Mouse (Mus musculus) liver, embryonic 15.5 days (tissue): ENCODE measurements around the gene Fam214b. TPM values are rescaled to one million over a fixed set of nuclear protein-coding genes. Genes with fewer than 3 reads are reported as not detected.
A peak's percentile ranks its signal among the peaks of the same experiment; 100 is the strongest.
"Not testable (repeated sequence)": the region's sequence is repeated elsewhere in the genome, so short reads cannot be mapped to it uniquely, and the experiment has no call there.

Experiments used
- ATAC-seq: fragments of 200-750 bp; cut with Nextera tagmentation; 2 replicates; pipeline ENCODE4 v1.8.0; 2017; ENCODE audit warnings: moderate number of reproducible peaks, mild to moderate bottlenecking, moderate library complexity; ENCODE audit not compliant: insufficient read depth
- H3K27ac ChIP-seq: fragments of 300-500 bp; sonication (generic); replicated peaks from 2 replicates; pipeline ENCODE4 v1.5.1; 2015; ENCODE audit warnings: mild to moderate bottlenecking, inconsistent platforms
- H3K27me3 ChIP-seq: fragments of 300-500 bp; sonication (generic); 2 replicates; pipeline ENCODE4 v1.6.1; 2015; ENCODE audit warnings: mild to moderate bottlenecking, inconsistent platforms
- H3K36me3 ChIP-seq: fragments of 300-500 bp; sonication (generic); replicated peaks from 2 replicates; pipeline ENCODE4 v1.6.1; 2015; ENCODE audit warnings: moderate library complexity, mild to moderate bottlenecking, inconsistent platforms
- H3K4me1 ChIP-seq: fragments of 300-500 bp; sonication (generic); replicated peaks from 2 replicates; pipeline ENCODE4 v1.6.1; 2015; ENCODE audit warnings: inconsistent platforms
- H3K4me2 ChIP-seq: fragments of 300-500 bp; sonication (generic); 2 replicates; pipeline ENCODE4 v1.6.1; 2015; ENCODE audit warnings: moderate library complexity, mild to moderate bottlenecking, inconsistent platforms
- H3K4me3 ChIP-seq: fragments of 300-500 bp; sonication (generic); replicated peaks from 2 replicates; pipeline ENCODE4 v1.5.1; 2015; ENCODE audit warnings: mild to moderate bottlenecking, inconsistent platforms
- H3K9ac ChIP-seq: fragments of 300-500 bp; sonication (generic); 2 replicates; pipeline ENCODE4 v1.6.1; 2015; ENCODE audit warnings: moderate library complexity, mild to moderate bottlenecking, inconsistent platforms
- H3K9me3 ChIP-seq: fragments of 300-500 bp; sonication (generic); replicated peaks from 2 replicates; pipeline ENCODE4 v1.6.1; 2016; ENCODE audit warnings: inconsistent platforms
- WGBS: fragments of 180-500 bp; shearing (Covaris S2); methylation state at CpG from one replicate; pipeline ENCODE4 v1.1.7; 2015; ENCODE audit warnings: mixed read lengths; ENCODE audit not compliant: insufficient replicate concordance; 5-methylcytosine and 5-hydroxymethylcytosine counted together
- polyA plus RNA-seq: library from polyadenylated mRNA; unstranded; fragments of >200 nt; fragmentation: Nextera tagmentation; extraction: Ambion mirVana; gene quantifications from 2 replicates; pipeline ENCODE4 v1.2.1, GENCODE M21; 2015

Gene Fam214b
- polyA plus RNA-seq, 1 experiment from 2014 or later: 41.2 TPM

DNA sequence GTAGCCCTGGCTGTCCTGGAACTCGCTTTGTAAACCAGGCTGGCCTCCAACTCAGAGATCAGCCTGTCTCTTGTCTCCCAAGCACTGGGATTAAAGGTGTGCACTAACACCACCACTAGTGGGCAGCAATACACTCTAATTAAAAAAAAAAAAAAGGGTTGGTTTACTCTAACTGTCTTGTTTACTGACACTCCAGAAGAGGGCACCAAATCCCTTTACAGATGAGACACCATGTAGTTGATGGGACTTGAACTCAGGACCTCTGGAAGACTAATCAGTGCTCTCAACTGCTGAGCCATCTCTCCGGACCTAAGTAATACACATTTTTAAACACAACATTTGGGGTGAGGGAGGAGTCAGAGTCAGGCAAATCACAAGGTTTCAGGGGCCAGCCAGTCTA lies 40.3 kb downstream of the Fam214b start:
- Histone ChIP-seq H3K4me2 (no peak overlapping the region), H3K4me3 (no peak overlapping the region), H3K9me3 (no peaks in the 10 kb centered on the region), H3K27me3 (no peaks in the 10 kb centered on the region), H3K4me1 (peaks cover 24% of the 10 kb centered on the region), H3K27ac (no peak overlapping the region), H3K36me3 (peaks cover 29% of the 10 kb centered on the region), H3K9ac (no peak overlapping the region)
- 52% methylated on average over 2 of the region's 2 CpGs for WGBS
- ATAC-seq: no peak

DNA sequence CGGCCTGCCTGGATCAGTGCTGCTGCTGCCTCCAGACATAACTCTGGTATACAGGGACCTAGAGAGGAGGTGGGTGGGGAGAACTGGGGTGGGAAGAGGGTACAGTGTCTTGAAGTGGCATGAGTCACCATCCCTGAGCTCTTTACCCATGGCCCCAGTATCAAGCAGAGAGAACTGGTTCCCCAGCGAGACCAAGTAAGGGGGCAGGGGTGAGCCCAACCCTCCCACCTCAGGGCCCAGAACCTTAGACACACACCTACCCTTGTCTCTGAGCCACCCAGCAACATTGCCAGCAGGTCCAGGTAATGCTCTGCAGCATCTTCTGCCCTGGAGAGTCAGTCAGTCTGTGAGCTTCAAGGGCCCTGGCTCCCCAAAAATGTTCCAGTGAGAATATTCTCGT lies 41.1 kb downstream of the Fam214b start:
- H3K9ac ChIP-seq: no peak overlapping the region
- no peak overlapping the region for H3K4me2 ChIP-seq
- H3K4me1 ChIP-seq: peaks cover 23% of the 10 kb centered on the region
- H3K36me3 ChIP-seq: peaks cover 29% of the 10 kb centered on the region
- WGBS: 75% methylated on average over 3 of the region's 3 CpGs
- no peak overlapping the region for H3K27ac ChIP-seq
- H3K27me3 ChIP-seq: no peaks in the 10 kb centered on the region
- H3K4me3 ChIP-seq: no peak overlapping the region
- H3K9me3 ChIP-seq: no peaks in the 10 kb centered on the region
- ATAC-seq: no peak

DNA sequence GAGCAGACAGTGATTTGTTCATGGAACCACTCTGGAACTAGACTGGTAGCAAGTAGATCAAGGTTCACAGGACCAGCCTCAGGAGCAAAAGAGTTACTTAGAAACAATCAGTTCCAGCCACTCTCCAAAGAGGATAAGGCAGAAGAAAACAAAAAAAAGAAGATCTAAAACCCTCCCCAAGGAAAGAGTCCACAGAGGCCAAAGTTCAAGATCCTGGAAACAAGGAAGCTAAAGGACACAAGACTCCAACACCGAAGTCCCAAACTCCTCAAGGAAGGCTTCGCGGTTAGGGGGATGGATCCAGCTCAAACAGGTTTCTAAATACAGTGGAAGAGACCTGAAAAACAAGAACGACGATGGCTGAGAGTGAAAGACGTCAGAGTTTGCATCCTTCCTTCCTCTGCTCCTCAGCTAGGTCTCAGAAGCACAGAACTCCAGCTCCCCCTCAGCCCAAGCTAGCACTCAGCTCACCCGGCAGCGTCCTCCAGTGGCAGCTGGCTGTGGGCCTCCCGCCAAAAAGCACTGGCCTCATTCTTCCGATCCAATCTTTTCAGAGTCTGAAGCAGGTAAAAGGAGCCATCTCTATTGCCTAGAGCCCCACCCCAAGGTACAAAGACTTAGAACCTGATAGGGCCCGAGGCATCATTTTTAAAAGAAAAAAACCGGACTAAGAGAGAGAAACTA lies 43.1 kb downstream of the Fam214b start:
- ATAC-seq: no peak
- Histone ChIP-seq H3K4me3 (no peak overlapping the region), H3K9me3 (no peaks in the 10 kb centered on the region), H3K36me3 (peaks cover 25% of the 10 kb centered on the region), H3K4me1 (peaks cover 20% of the 10 kb centered on the region), H3K4me2 (no peak overlapping the region), H3K9ac (no peak overlapping the region), H3K27me3 (no peaks in the 10 kb centered on the region), H3K27ac (no peak overlapping the region)
- 75% methylated on average over 12 of the region's 12 CpGs for WGBS

DNA sequence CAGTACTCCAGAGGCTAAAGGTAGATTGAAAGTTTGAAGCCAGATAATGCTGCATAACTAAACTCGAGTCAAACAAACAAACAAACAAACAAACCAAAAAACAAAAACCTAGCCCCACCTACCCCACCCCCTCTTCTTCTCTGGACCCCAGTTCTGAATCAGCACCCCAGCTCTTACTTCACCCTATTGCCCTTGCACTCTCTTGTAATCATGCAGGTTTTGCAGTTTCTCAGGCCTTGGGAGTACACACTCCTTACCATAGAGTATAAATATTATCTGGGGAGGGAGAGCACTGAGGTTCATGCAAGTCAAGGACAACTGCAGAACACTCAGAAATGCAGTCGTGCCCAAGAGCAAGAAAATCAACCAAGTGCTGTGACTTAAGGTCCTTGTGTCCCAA lies 44.7 kb downstream of the Fam214b start:
- no peaks in the 10 kb centered on the region for H3K27me3 ChIP-seq
- no peak overlapping the region; the same call in 1 of the 2 replicates for H3K4me2 ChIP-seq
- H3K36me3 ChIP-seq: peaks cover 29% of the 10 kb centered on the region
- WGBS: 68% methylated on average over 2 of the region's 2 CpGs
- 0 out of 2 replicates have a peak overlapping the region, but pooled peaks have one; percentile 84 for H3K27ac ChIP-seq
- H3K9me3 ChIP-seq: no peaks in the 10 kb centered on the region
- H3K9ac ChIP-seq: no peak overlapping the region
- no peak for ATAC-seq
- H3K4me3 ChIP-seq: no peak overlapping the region
- H3K4me1 ChIP-seq: peaks cover 32% of the 10 kb centered on the region

DNA sequence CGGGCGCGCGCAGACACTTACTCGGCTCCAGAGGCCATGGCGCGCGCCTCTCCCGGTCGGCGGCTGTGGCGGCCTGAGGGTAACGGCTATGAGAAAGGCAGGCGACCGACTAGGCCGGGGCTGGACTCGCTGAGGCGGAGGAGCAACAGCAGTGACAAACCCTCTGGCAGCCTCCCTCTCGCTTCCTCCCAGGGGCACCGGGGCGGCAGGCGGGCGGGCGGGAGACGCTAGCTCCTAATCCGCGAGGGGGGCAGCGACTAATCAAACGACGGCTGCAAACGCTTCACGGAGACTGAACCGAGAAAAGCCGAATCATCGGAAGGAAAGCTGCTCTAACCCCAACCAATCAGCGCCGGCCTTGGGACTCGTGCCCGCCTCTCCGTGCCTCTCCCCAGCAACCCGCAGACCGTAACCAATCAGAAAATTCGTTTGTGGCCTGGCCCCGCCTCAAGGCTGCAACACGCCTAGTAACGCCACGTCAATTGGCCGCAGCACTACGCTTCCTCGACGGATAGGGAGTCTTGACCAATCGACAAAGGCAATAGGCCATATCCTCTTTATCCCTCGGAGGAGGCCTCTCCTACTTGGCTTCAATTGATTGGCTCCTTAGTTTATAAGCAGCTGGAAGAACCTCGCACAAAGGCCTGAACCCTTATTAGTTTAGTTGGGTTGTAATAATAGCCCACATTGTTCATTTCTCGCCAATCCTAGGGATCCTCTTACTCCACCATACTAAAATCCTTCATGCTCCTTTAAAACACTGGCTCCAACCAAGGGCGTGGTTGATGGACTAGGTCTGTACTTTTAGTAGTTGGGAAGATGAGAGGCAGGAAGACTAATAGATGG lies 45.7 kb downstream of the Fam214b start, which contains the start of gene Vcp:
TSS of gene Vcp (minus strand) at position 367 of the 846 bp plus-strand sequence.
- H3K36me3 ChIP-seq: peaks cover 28% of the 10 kb centered on the region
- peak within 1 kb of the TSS; percentile 100 for H3K27ac ChIP-seq
- peaks cover 32% of the 10 kb centered on the region for H3K4me1 ChIP-seq
- WGBS: 1% methylated on average over 53 of the region's 56 CpGs
- H3K27me3 ChIP-seq, H3K9me3 ChIP-seq: not testable (repeated sequence)
- H3K4me3 ChIP-seq: peak within 1 kb of the TSS; percentile 96
- peak within 1 kb of the TSS; percentile 74 for H3K4me2 ChIP-seq
- ATAC-seq: peak; percentile 94
- peak within 1 kb of the TSS; percentile 95 for H3K9ac ChIP-seq

DNA sequence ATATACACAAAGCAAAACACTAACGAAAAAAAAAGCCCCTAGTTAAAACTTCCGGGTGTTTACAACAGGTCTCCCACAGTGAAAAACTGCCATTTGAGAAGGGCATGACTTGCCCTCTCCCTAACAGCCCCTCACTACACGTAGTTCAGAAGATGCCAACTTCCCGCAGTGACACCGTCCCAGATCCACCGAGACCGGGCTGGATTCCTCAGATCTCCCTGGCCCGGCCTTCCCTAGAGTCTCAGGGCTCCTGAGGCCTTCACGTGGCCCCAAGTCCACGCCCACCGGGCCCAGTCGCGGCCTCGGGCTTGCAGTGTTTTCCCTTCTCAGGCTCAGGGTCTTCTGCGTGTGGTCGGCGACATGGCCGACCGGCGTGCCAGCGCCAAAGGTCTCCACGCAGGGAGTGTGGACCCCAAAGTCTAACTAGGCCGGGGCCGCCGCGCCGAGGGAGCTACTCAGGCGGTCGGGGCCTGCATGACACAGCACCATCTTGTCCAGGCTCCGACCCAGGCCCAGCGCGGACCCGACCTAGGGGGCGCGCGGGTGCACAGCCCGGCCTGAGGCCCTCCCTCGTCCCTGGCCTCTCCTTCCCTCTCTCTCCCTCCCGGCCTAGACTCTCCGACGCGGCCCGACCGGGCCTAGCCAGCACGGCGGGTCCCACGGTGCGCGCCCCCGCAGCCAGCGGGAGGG lies 46.4 kb downstream of the Fam214b start:
- Histone ChIP-seq H3K27me3 (no peaks in the 10 kb centered on the region), H3K4me3 (peak overlapping the region; percentile 96), H3K36me3 (peaks cover 28% of the 10 kb centered on the region), H3K9me3 (no peaks in the 10 kb centered on the region), H3K4me1 (peaks cover 32% of the 10 kb centered on the region), H3K9ac (peak overlapping the region; percentile 95), H3K27ac (peak overlapping the region; percentile 100), H3K4me2 (peak overlapping the region; percentile 74)
- peak; percentile 70 for ATAC-seq
- under 1% methylated on average over 51 of the region's 51 CpGs for WGBS

DNA sequence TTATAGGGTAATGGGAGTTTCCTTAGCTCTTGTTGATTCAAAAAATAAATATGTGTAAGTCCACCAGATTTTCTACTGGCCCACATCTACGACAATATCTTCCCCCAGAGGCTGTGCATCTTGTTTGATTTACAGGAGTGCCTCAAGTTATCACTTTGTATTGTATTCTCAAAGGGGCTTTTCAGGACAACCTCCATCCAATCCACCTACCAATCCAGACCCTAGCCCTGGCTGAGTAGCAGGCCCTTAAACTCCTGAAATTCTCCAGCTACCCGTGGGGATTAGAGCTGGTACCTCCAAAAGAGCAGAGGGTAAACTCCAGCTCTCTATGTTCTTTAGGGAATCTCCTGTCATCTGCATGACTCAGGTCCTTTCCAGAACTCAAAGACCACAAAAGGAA lies 48.0 kb downstream of the Fam214b start:
- Histone ChIP-seq H3K4me2 (peak overlapping the region; percentile 74), H3K27ac (peak overlapping the region; percentile 38; the same call in 1 of the 2 replicates), H3K4me1 (peaks cover 32% of the 10 kb centered on the region), H3K36me3 (peaks cover 42% of the 10 kb centered on the region), H3K9me3 (no peaks in the 10 kb centered on the region), H3K9ac (peak overlapping the region; percentile 95; the same call in 1 of the 2 replicates), H3K4me3 (peak overlapping the region; percentile 96), H3K27me3 (no peaks in the 10 kb centered on the region)
- WGBS: 46% methylated on average over 2 of the region's 2 CpGs
- ATAC-seq: no peak

DNA sequence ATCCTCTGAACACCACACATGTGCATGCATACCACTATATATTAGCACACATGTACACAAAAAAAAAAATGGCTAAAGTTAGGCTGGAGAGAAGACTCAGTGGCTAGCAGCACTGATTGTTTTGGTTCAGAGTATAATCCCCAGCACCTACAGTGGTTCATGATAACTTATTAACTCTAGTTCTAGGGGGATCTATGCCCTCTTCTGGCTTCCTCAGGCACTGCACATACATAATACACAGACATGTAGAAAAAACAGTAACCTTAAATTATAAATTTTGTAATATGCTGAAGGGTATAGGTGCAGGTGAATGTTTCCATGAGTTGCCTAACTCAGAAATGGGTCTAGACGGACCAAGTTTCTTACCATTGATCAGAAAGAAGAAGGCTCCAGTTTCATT lies 57.7 kb downstream of the Fam214b start:
- H3K4me1 ChIP-seq: no peaks in the 10 kb centered on the region

More for the DNA sequence above, 57.7 kb downstream of the Fam214b start:
- Histone ChIP-seq H3K9ac (no peak overlapping the region), H3K9me3 (no peaks in the 10 kb centered on the region), H3K36me3 (peaks cover 98% of the 10 kb centered on the region), H3K27me3 (no peaks in the 10 kb centered on the region), H3K4me3 (no peak overlapping the region), H3K4me2 (no peak overlapping the region), H3K27ac (no peak overlapping the region)
- 67% methylated on average over 1 of the region's 1 CpGs for WGBS
- no peak for ATAC-seq

Other genes with a start within 250 kb of the Fam214b start
- 0.15 TPM in 2 replicates for gene Fam205a1, start 192.3 kb downstream of the Fam214b start, polyA plus RNA-seq
- not detected in 2 replicates for gene Gm12394, start 189.4 kb downstream of the Fam214b start, polyA plus RNA-seq
- 0.35 and 0.61 TPM in 2 replicates for gene Fam205c, start 172.0 kb downstream of the Fam214b start, polyA plus RNA-seq
- gene Phf24, start 129.6 kb downstream of the Fam214b start, polyA plus RNA-seq: 0.12 and 0.16 TPM in 2 replicates
- gene Dnajb5, start 96.4 kb downstream of the Fam214b start, polyA plus RNA-seq: 1.2 and 1.5 TPM in 2 replicates
- gene 1700022I11Rik, start 76.6 kb downstream of the Fam214b start, polyA plus RNA-seq: 0.24 TPM in 1 of 2 replicates, not detected in the other
- gene Vcp, start 45.7 kb downstream of the Fam214b start, polyA plus RNA-seq: 202 and 204 TPM in 2 replicates
- 10.4 TPM in 2 replicates for gene Fancg, start 35.7 kb downstream of the Fam214b start, polyA plus RNA-seq
- 14.8 and 15.1 TPM in 2 replicates for gene Pigo, start 20.4 kb downstream of the Fam214b start, polyA plus RNA-seq
- 187 and 204 TPM in 2 replicates for gene Stoml2, start 14.5 kb downstream of the Fam214b start, polyA plus RNA-seq
- gene Unc13b, start 12.7 kb upstream of the Fam214b start, polyA plus RNA-seq: 0.40 and 0.45 TPM in 2 replicates
- 0.08 and 0.09 TPM in 2 replicates for gene Atp8b5, start 220.9 kb upstream of the Fam214b start, polyA plus RNA-seq